Mouse (Mus musculus): ENCODE measurements around the gene Micu2.
"Not testable (repeated sequence)": the region's sequence is repeated elsewhere in the genome, so short reads cannot be mapped to it uniquely, and the experiment has no call there.

Gene Micu2

DNA sequence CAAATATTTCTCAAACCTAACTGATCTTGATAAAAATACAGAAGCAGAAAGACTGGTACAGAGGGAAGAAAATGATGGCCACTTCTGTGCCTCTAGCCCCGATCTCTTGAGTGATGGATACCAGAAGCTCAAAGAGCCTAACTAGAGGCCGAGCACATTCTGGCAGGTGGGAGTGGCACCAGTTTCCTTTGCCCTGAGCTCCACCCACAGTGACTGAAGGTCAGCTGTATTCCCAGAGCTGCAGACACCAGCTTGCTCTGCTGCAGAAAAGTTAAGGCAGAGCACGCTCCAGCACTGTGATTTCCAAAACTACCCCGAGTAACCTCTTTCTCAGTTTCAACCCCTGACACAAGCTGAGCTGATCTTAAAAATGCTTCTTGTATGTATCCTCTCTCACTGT, 37.2 kb downstream of the Micu2 start:
- no peak for DNase-seq (ENCODE audit: low spot score in 2 of 2)

DNA sequence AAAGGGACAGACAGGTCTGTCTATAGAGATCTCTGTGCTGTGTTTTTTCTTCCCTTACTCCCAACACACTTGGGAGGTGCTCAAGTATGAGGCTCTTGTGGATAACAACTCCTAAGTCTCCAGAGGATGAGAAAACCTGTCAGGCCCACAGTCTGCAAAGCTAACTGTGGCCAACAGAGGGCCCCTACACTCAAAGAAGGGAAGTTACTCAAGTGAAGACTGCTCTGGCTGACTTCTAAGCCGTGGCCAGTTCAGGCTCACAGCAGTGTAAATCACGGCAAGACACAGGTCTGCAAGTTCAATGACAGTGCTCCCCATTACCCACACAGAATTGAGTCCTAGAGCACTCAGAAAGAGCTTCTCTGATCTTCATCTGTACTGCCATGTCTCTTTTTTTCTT, 48.0 kb downstream of the Micu2 start:
- no peak for DNase-seq (ENCODE audit: low spot score in 2 of 2)

DNA sequence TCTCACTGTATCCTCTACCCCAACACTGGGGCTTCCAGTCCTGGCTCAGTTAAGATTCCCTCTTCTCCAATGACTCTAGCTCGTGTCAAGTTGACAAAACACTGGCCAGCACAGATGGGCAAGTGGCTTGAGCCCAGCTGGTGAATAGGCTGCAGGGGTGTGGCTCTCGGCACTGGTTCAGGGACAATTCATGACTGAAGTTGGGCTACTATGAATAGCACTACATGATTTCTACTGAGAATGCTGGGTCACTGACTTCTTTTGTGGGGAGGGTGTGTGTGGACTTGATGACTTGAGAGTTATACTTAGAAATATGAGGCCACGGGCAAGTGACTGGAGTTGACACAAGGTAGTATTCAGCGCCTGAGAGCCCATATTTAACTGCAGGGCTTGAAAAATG, 53.2 kb downstream of the Micu2 start:
- DNase-seq (ENCODE audit: low spot score in 2 of 2): no peak

DNA sequence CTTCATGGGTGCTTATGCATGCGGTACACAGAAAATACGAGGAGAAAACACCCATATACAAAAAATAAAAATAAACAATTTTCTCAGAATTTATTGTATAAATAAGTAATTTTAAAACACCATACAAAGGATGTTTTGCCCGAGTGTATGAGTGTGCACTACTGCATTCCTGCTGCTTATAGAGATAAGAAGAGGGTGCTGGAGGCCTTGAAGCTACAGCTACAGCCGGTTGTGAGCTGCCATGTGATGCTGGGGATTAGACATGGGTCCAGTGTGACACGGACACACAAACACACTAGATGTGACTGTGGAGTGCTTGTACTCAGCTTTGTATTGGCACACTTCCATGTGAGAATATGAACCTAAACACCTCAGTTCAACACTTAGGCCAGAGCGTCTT, 61.8 kb downstream of the Micu2 start:
- DNase-seq (ENCODE audit: low spot score in 2 of 2): no peak

DNA sequence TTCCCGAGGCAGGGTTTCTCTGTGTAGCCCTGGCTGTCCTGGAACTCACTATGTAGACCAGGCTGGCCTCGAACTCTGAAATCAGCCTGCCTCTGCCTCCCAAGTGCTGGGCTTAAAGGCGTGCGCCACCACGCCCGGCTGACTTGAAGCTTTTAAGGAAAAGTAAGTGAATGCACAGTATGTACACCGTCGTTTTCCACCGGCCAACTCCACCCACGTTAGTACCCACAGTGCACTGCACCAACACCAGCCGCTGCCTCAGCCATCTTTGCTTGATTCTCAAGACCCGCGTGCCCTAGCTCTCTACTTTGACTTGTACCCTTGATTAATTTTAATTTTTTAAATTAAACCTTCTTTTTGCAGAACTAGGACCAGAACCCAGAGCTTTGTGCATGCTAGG, 64.4 kb downstream of the Micu2 start:
- no peak for DNase-seq (ENCODE audit: low spot score in 2 of 2)

DNA sequence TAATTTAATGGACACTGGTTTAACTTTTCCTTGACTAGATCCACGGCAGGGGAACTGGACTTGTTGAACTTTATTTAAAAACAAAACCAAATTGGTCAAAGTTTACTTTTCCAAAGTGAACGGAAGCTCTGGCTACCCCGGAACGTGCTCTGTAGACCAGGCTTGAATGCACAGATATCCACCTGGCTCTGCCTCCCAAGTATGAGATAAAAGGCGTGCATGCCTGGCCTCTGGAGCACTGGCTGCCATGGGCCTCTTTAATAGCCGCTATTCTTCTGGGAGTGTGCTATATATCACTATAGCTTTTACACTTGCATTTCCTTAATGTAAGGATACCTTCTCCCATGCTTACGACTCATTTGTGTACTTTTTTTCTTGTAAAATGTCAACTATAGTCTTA, 65.5 kb downstream of the Micu2 start:
- DNase-seq (ENCODE audit: low spot score in 2 of 2): no peak

DNA sequence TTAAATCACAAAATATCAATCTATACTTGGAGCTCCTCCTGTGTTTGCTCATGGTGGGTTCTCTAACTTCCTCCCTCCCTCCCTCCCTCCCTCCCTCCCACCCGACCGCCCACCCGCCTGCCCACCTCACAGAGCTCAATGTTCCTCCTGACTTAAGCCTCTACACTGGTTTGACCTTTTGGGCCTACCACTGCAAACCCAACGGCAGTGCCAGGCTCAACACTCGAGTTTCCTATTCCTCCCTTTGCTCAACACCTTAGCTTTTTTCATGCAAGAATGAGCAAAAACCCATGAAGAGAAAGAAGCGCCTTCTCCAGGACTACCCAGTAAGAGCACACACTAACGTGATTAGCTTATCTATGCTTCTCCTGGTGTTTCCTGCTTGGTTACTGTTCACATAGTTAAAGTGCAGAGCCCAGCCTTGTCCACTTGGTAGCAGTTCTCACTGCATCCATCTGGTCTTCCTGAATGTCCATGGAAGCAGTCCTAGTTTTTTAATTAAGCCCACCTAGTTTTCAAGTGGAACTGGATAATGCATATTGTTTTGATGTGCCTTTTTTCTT, 66.1 kb downstream of the Micu2 start:
- DNase-seq (ENCODE audit: low spot score in 2 of 2): no peak

DNA sequence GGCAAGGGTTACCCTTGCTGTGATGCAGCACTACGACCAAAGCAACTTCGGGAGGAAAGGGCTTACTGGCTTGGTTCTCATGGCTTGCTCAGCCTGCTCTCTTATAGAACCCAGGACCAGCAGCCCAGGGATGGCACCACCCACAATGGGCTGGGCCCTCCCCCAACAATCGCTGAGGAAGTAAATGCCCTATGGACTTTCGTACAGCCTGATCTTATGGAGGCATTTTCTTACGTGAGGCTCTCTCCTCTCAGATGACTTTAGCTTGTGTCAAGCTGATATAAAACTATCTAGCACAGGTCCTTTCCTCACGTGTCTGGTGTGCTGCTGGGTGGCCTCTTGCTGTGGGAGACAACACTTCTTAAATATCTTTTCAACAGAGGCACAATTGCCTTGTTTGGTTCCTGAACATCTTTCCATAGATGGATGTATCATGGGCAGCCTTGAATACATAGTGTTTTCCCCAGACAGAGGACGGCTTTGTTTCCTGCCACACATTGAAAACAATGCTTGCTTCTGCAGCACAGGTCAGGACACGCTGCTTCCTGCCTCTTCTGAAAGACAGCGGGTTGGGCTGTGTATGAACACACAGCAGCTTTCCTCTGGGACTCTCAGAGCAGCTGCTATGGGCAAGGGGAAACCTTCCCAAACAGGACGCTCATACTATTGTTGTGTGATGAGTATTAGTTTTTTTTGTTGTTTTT, 77.5 kb downstream of the Micu2 start:
- peak; percentile 18 to 28 for DNase-seq (ENCODE audit: low spot score in 2 of 2)

DNA sequence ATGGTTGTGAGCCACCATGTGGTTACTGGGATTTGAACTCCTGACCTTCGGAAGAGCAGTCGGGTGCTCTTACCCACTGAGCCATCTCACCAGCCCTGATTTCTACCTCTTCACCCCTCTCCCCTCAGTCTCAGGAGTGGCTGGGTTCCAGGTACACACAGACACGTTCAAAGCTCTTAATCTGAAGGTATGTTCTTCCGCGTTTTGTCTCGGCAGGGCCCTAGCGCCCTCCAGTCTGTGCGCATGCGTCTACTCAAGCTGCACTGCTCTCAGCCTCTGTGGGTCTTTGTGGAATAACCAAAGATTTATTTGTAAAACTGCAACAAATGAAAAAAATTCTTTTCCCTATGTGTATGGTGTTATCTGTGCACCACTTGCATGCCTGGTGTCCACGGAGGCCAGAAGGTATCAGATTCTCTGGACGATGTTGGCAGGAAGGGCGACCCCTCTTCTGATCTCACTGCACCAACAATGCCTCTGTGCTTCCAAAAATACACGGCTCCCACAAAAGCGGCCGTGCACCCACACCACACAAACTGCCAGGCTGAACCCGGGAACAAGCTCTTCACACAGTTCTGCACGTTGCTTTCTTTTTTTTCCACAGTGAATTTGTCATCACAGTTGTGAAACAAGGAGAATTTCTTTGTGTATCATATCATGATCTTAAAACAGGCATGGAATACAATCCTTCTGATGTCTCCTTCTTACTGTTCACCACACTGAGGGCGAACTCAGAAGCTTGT, 78.3 kb downstream of the Micu2 start:
- no peak for DNase-seq (ENCODE audit: low spot score in 2 of 2)

DNA sequence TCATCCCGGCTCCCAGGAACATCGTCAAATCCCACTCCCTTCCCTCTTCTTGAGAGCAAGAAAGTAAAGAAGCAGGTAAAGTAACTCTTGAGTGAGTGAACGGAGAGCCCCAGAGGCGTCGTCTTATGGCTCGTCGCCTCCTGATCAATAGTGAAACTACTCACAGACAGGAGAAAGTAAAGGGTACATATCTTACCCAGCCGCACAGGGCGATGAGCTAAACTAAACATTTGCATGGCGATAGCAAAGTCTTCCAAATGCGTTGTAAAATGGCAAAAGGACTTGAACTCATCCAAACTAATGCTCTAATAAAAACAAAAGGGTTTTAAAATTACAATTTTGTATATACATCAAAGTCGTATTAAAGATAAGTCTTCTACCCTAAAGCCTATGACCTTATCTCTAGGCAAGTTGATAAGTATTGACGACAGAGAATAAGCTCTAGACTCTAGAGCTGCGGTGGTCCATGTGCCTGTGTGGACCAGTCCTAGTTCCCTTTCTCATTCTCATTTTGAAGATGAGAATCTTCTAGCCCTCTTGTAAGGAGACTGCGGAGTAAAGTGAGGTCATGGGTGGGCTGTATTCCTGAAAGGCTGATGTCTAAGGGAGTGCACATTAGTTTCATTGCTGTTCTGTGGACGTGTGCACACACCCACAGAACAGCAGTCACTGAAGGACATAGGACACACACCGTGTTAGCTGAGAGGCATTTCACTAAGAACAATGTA, 79.8 kb downstream of the Micu2 start:
- no peak for DNase-seq (ENCODE audit: low spot score in 2 of 2)

DNA sequence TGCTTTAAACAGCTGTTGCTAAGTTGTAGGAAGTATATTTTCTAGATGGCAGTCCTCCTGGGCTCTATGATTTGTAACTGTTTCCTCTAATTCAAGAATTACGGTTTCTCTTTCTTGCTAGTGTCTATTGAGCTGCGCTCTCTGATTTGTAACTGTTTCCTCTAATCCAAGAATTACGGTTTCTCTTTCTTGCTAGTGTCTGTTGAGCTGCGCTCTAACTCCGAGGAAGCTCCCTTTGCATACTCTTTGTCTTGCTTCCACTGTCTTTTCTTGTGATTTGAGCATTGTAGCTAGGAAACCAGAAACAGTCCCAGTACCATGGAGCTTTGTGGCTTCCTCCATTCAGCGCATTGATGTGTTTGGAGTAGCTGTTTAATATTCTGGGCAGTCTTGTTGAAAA, 83.7 kb downstream of the Micu2 start:
- DNase-seq (ENCODE audit: low spot score in 2 of 2): no peak

DNA sequence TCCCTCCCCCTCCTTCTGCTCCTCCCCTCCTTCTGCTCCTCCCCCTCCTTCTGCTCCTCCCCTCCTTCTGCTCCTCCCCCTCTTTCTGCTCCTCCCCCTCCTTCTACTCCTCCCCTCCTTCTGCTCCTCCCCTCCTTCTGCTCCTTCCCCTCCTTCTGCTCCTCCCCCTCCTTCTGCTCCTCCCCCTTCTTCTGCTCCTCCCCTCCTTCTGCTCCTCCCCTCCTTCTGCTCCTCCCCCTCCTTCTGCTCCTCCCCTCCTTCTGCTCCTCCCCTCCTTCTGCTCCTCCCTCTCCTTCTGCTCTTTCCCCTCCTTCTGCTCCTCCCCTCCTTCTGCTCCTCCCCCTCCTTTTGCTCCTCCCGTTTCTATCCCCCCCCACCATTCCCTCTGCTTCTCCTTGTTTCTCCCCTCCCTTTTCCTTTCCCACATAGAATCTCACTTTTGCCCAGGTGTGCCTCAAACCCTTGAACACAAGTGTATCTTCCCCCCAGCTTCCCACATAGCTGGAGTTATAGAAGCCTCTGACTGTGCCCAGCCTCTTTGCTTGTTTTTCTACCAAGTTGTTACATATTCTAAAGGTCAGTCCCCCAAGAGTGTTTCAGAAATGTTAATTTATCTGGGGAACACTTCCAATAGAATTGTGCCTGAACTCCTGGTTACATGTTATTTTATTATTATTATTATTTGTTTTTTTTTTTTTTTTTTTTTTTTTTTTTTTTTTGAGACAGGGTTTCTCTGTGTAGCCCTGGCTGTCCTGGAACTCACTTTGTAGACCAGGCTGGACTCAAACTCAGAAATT, 86.7 kb downstream of the Micu2 start:
- not testable (repeated sequence) for DNase-seq (ENCODE audit: low spot score in 2 of 2)

DNA sequence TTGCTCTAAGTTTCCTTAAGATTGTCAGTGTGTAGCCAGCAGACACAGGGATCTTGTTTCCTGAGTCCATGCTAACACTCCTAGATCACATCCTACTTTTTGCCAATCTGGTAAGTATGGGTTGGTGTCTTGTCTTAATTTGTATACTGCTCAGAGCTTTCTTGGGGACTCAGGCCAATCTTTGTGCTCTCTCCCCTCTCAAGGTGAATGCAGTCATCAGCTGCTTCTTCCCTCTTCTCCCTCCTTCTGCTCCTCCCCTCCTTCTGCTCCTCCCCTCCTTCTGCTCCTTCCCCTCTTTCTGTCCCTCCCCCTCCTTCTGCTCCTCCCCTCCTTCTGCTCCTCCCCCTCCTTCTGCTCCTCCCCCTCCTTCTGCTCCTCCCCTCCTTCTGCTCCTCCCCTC, 87.3 kb downstream of the Micu2 start:
- not testable (repeated sequence) for DNase-seq (ENCODE audit: low spot score in 2 of 2)

DNA sequence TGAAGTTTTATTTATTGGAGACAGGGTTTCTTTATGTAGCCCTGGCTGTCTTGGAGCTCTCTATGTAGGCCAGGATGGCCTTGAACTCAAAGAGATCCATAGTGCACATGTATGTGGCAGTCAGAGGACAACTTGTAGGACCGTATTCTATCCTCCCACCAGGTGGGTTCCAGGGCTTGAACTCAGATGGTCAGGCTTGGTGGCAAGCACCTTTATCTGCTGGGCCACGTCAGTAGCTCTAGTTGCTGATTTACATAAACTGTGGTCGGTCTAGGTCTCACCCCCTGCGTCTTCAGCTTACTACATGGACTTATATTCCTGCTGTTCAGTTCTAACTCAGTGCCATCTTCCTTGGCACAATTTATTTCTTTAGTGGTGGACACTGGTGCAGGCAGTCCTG, 87.7 kb downstream of the Micu2 start:
- no peak for DNase-seq (ENCODE audit: low spot score in 2 of 2)

DNA sequence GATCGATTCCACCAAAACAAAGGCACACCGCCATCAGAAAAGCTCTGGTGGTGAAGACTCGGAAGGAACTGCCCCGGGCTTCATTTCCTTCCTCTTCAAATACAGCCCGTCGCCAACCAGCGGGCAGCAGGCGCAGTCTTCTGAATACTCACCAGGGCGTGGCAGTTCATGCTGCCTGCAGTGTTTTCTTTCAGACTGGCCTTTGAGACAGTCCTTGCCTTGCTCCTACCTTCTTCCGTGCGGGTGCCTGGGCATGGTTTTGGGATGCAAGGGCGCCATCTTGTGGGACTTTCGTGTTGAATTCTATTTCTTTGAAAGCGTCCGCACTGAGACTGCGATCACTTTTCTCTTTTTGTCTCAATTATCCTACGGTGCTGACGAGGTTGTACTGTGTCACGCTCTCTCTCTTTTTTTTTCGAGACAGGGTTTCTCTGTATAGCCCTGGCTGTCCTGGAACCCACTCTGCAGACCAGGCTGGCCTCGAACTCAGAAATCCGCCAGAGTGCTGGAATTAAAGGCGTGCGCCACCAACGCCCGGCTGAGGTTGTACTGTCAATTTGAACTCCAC, 88.5 kb downstream of the Micu2 start:
- DNase-seq (ENCODE audit: low spot score in 2 of 2): peak; percentile 79 to 89

DNA sequence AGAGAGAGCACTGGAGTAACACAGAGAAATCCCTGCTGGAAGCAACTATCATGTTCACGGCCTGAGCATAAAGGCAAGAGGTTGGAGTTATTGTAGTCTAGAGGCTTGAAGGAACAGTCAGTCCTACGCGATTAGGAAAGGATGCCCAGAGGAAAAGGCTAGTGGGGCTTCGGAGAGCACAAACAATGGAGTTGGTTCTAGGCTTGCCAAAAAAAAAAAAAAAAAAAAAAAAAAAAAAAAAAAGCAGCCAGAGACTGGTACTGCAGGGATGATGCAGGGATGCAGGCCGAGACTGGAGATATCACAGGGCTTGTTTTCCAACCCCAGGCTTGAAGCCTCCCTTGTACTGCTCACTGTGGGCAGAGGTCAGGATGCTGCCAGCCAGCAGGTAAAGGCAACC, 89.8 kb downstream of the Micu2 start:
- no peak for DNase-seq (ENCODE audit: low spot score in 2 of 2)

DNA sequence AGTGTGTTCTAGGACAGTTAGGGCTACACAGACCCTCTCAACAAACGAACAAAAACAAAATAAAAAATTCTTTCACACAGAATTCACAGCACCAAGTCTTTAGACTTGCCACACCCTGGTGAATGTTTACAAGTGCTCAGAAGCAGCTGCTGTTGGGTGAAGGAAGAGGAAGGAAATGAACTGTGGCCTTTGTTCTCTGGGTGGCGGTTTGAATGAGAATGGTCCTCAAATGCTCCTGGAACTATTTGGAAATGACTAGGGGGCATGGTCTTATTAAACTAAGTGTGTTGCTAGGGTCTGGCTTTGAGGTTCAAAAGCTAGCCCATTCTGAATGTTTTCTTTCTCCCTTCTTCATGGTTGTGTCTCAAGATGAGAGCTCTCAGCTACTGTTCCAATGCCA, 90.6 kb downstream of the Micu2 start:
- no peak for DNase-seq (ENCODE audit: low spot score in 2 of 2)

DNA sequence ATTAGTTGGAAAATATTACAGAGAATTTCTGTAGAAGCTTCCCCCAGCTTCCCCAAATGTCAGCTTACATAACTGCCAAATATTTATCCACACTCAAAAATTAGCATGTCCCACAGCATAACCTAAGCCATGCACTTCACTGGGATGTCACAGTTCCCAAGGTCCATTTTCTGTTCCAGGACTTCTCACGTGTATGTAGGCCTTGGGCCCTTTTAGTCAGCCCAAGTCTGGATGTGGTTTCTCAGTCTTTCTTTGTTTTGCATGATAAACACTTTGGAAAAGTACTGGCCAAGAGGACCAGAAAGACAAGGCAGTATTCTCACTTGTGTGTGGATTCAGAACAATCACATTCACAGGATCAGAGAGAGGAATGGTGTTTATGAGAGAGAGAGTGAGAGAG, 97.1 kb downstream of the Micu2 start:
- no peak for DNase-seq (ENCODE audit: low spot score in 2 of 2)

DNA sequence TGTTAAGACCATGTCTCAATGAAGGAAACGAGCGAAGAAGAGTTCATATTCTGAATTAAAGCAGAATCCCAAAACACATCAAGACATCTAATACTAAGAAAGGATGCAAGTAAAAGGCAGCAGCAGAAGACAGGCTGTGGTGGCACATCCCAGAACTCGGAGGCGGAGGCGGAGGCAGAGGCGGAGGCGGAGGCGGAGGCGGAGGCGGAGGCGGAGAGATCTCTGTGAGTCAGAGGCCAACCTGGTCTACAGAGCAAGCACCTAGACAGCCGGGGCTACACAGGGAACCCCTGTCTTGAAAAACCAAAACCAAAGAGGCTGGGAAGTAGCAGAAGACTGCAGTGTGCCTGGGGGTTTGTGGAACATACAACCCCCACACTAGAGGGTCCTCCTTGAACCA, 102.2 kb downstream of the Micu2 start:
- no peak for DNase-seq (ENCODE audit: low spot score in 2 of 2)

DNA sequence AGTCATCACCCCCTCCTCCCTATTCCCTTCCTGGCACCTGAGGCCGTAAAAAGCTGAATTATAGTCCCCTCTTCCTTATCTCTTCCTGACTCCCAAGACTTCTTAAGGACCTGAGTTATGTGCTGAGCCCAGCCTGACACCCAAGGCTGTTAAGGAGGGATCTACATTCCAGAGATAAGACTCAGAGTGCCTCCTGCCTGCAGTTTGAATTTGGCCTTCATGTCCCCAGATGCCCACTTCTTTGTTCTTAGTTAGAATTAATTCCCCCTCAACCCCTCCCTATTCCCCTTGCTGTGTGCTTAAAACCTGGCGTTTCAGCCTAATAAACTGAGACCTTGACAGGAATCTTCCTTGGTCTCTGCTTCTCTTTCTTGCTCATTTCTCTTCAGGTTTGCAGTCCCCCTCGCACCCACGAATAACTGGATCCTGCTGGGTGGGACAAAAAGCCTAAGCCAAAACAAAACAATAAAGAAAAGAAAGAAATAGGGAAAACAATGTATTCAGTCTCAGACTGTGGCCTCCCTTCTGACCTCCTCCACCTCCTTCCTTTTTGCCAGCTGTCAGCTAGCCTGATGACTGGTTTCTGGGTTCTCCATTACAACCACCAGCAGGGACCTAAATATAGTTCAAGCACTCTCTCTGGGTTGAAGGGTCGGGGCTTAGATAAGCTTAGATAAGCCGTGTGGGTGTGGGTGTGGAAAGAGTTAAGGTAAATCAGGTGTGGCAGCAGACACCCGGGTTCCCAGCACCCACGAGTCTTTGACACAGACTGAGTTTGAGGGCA, 102.8 kb downstream of the Micu2 start:
- not testable (repeated sequence) for DNase-seq (ENCODE audit: low spot score in 2 of 2)

DNA sequence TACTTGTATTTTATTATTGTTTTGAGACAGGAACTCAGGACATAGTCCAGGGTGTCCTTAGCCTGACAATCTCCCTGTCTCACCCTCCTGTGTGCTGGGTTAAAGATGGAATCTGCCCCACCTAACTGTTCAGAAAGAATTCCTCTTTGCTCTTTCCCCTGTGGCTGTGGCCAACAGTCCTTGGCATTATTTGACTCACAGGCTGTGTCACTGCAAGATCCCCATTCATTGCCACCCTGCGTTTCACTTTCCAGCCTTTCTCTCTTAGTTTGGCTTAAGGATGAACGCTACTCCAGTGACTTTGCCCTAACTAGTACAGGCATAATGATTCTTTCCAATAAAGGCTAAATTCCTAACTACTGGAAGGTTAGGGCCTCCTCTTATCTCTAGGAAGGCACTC, 104.7 kb downstream of the Micu2 start:
- DNase-seq (ENCODE audit: low spot score in 2 of 2): no peak

All from urinary bladder, postnatal 36 days (tissue).